Mouse (Mus musculus) thymus, adult 2 months (tissue): ENCODE data around the gene Ggact. TPM values are rescaled to one million over a fixed set of nuclear protein-coding genes. Genes with fewer than 3 reads are reported as not detected.

ENCODE experiments used
- DNase-seq: peaks from one replicate; pipeline ENCODE4 v3.0.0; 2021
- H3K27ac ChIP-seq: fragments of 200-500 bp; 2 replicates; pipeline ENCODE4 v1.5.1; 2012; ENCODE audit warnings: low read length, control low read depth; ENCODE audit not compliant: control insufficient read depth, insufficient read depth
- H3K27me3 ChIP-seq: fragments of 200-500 bp; 2 replicates; pipeline ENCODE4 v1.6.1; 2012; ENCODE audit warnings: mild to moderate bottlenecking, low read length, moderate library complexity, mixed read lengths; ENCODE audit not compliant: control insufficient read depth, insufficient read depth
- H3K36me3 ChIP-seq: fragments of 200-500 bp; 2 replicates; pipeline ENCODE4 v1.6.1; 2012; ENCODE audit warnings: mild to moderate bottlenecking, low read length, moderate library complexity; ENCODE audit not compliant: control insufficient read depth, insufficient read depth
- H3K4me1 ChIP-seq: fragments of 200-500 bp; replicated peaks from 2 replicates; pipeline ENCODE4 v1.6.1; 2012; ENCODE audit warnings: low read length; ENCODE audit not compliant: control insufficient read depth, insufficient read depth
- H3K4me3 ChIP-seq: fragments of 200-500 bp; 2 replicates; pipeline ENCODE4 v1.5.1; 2012; ENCODE audit warnings: mild to moderate bottlenecking, low read length, control low read depth, moderate library complexity; ENCODE audit not compliant: control insufficient read depth, insufficient read depth
- CTCF ChIP-seq: fragments of 200-500 bp; IDR thresholded peaks from 2 replicates; pipeline ENCODE4 v1.5.1; 2012; ENCODE audit warnings: mild to moderate bottlenecking, control low read depth, low read length, moderate library complexity, borderline replicate concordance; ENCODE audit not compliant: control insufficient read depth, poor library complexity, insufficient read depth; ENCODE audit errors: extremely low read depth
- POLR2A ChIP-seq: fragments of 200-500 bp; IDR thresholded peaks from 2 replicates; pipeline ENCODE4 v1.6.1; 2012; ENCODE audit warnings: mild to moderate bottlenecking, low read length, control low read depth, moderate library complexity; ENCODE audit not compliant: control insufficient read depth, poor library complexity, insufficient read depth; ENCODE audit errors: extremely low read depth
- WGBS: fragments of 180-500 bp; shearing (Covaris S2); methylation state at CpG from one replicate; pipeline ENCODE4 v1.1.7; 2018; 5-methylcytosine and 5-hydroxymethylcytosine counted together
- polyA plus RNA-seq: library from polyadenylated mRNA; depleted of rRNA; stranded (reverse); fragments of >200 nt; gene quantifications from 2 replicates; pipeline ENCODE4 v1.2.3, GENCODE M21; 2012

The Ggact gene
- polyA plus RNA-seq, 1 experiment = 29.4 TPM

GRCm38 (mm10) chr14:122862623-122863022 lies 50.9 kb downstream of the Ggact start:
- H3K4me1 ChIP-seq = no peaks in the 10 kb centered on the region
- WGBS = 91% methylated on average over 4 of the region's 4 CpGs
- H3K27ac ChIP-seq = no peak overlapping the region
- no peak for DNase-seq
- H3K36me3 ChIP-seq = no peaks in the 10 kb centered on the region
- TF ChIP-seq POLR2A (no peak), CTCF (no peak)
- no peak overlapping the region for H3K4me3 ChIP-seq
- no peaks in the 10 kb centered on the region for H3K27me3 ChIP-seq

- Histone ChIP-seq H3K27me3 (no peaks in the 10 kb centered on the region), H3K27ac (no peak overlapping the region), H3K36me3 (no peaks in the 10 kb centered on the region), H3K4me3 (no peak overlapping the region), H3K4me1 (no peaks in the 10 kb centered on the region)
- no peak for DNase-seq
- no peak for TF ChIP-seq CTCF
- TF ChIP-seq POLR2A = no peak
- 98% methylated on average over 1 of the region's 1 CpGs for WGBS
Observed at GRCm38 (mm10) chr14:122859792-122860191, 53.8 kb downstream of the Ggact start.

GRCm38 (mm10) chr14:122852506-122853057 lies 61.0 kb downstream of the Ggact start:
- no peak overlapping the region for H3K4me3 ChIP-seq
- no peaks in the 10 kb centered on the region for H3K27me3 ChIP-seq
- peak overlapping the region; percentile 6; the same call in 1 of the 2 replicates for H3K27ac ChIP-seq
- DNase-seq = peak; percentile 22
- WGBS = 18% methylated on average over 5 of the region's 5 CpGs
- no peaks in the 10 kb centered on the region for H3K36me3 ChIP-seq
- no peak for TF ChIP-seq CTCF
- H3K4me1 ChIP-seq = peaks cover 4% of the 10 kb centered on the region

DNA sequence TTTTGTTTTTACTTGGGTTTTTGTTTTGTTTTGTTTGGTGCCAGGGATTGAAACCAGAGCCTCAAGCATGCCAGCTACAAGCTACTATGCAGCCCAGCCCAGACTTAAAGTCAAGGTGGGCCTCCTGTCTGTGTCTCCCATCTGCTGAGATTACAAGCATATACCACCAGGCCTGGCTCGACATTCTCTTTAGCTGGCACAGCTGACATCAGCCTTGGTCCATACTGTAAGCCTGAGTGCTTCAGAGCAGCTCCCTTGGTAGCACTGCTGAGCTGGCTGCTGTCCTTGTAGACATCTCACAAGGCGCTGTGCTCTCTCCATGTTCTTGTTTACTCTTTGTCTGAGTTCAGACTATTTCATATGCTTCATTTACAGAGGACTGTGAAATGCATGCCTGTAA lies 76.5 kb downstream of the Ggact start:
- no peak for TF ChIP-seq POLR2A
- Histone ChIP-seq H3K27me3 (no peaks in the 10 kb centered on the region), H3K4me3 (no peak overlapping the region), H3K27ac (no peak overlapping the region), H3K4me1 (no peaks in the 10 kb centered on the region), H3K36me3 (no peaks in the 10 kb centered on the region)
- no peak for DNase-seq
- WGBS = 87% methylated on average over 2 of the region's 2 CpGs

DNA sequence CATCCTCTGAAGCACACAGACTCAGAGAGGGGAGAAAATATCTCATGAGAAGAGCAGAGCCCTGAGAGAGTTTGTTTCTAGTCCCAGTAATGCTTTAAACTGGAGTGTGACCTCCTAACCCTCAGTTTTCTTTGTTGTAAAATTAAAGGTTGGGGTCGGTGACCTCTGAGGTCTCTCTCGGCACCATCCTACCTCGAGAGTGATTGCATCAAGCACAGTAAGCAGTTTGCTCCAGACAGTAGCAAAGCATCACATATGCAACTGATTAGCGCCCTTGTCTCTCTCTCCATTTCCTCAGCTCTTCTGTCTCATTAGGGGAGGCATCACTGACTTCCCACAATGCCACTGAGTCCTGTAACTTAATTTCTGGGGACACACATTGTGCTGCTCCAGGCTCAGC lies 77.3 kb downstream of the Ggact start:
- no peak overlapping the region for H3K27ac ChIP-seq
- no peaks in the 10 kb centered on the region for H3K27me3 ChIP-seq
- DNase-seq = no peak
- no peaks in the 10 kb centered on the region for H3K4me1 ChIP-seq
- no peaks in the 10 kb centered on the region for H3K36me3 ChIP-seq
- 86% methylated on average over 4 of the region's 4 CpGs for WGBS
- H3K4me3 ChIP-seq = no peak overlapping the region
- TF ChIP-seq CTCF (no peak), POLR2A (no peak)

- no peaks in the 10 kb centered on the region for H3K36me3 ChIP-seq
- WGBS = 94% methylated on average over 7 of the region's 7 CpGs
- no peak overlapping the region for H3K4me3 ChIP-seq
- no peaks in the 10 kb centered on the region for H3K27me3 ChIP-seq
- no peak for TF ChIP-seq POLR2A
- TF ChIP-seq CTCF = no peak
- no peak for DNase-seq
- H3K27ac ChIP-seq = no peak overlapping the region
- no peaks in the 10 kb centered on the region for H3K4me1 ChIP-seq
Observed at GRCm38 (mm10) chr14:122835487-122836190, 77.9 kb downstream of the Ggact start.

GRCm38 (mm10) chr14:122834753-122835152 lies 78.8 kb downstream of the Ggact start:
- no peak overlapping the region for H3K27ac ChIP-seq
- no peaks in the 10 kb centered on the region for H3K4me1 ChIP-seq
- TF ChIP-seq CTCF = no peak
- TF ChIP-seq POLR2A = no peak
- WGBS = 98% methylated on average over 1 of the region's 1 CpGs
- H3K27me3 ChIP-seq = no peaks in the 10 kb centered on the region
- DNase-seq = no peak
- no peaks in the 10 kb centered on the region for H3K36me3 ChIP-seq
- H3K4me3 ChIP-seq = no peak overlapping the region
